22 mouse cellular contexts compared by ENCODE assay signal in the genomic region with DNA sequence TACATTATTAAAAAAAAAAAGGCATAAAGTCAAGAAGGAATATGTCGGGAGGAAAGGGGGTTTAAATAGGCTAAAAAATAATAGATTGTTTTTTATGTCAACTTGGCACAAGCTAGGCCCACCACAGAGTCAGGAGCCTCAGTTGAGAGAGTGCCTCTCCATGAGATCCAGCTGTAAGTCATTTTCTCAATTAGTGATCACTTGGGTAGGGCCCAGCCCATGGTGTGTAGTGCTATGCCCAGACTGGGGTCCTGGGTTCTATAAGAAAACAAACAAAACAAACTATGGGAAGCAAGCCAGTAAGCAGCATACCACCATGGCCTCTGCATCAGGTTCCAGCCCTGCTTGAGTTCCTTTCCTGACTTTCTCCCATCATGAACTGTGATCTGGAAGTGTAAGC.
DNase-seq lines count a peak whose midpoint lies in the region; ATAC-seq and TF ChIP-seq lines count a peak whose summit lies in the region.
"Had no signal": no experiment of that assay in that cellular context is flagged by ENCODE, and none has a peak within 500 bp of the region (broad histone marks: within the 10 kb centered on the region; RNA-seq: fewer than 3 reads in every experiment).

No protein-coding gene starts in this region.

- no peaks in the 10 kb centered on the region for H3K9me3 ChIP-seq in embryonic facial prominence, embryonic 12.5 days
- no peaks in the 10 kb centered on the region for H3K9me3 ChIP-seq in embryonic facial prominence, embryonic 10.5 days
- no peaks in the 10 kb centered on the region for H3K9me3 ChIP-seq in lung, embryonic 14.5 days (ENCODE audit: low read depth, low read length)
- no peaks in the 10 kb centered on the region for H3K9me3 ChIP-seq in lung, postnatal 0 days (ENCODE audit: low read length)
- H3K9me3 ChIP-seq in lung, embryonic 15.5 days = no peaks in the 10 kb centered on the region
- no peaks in the 10 kb centered on the region for H3K9me3 ChIP-seq in lung, embryonic 16.5 days (ENCODE audit: control insufficient read depth, low read length)
- H3K9me3 ChIP-seq: G1E had no signal

- H3K4me1 ChIP-seq in embryonic facial prominence, embryonic 12.5 days = no peaks in the 10 kb centered on the region
- H3K4me1 ChIP-seq in embryonic facial prominence, embryonic 10.5 days = no peaks in the 10 kb centered on the region
- peaks cover 10% of the 10 kb centered on the region; the same call in 1 of the 2 replicates for H3K4me1 ChIP-seq in lung, embryonic 14.5 days (ENCODE audit: insufficient read depth)
- H3K4me1 ChIP-seq in lung, postnatal 0 days (ENCODE audit: insufficient read depth, low read depth, low read length) = peaks cover 3% of the 10 kb centered on the region; the same call in 1 of the 2 replicates
- H3K4me1 ChIP-seq in lung, embryonic 15.5 days = peaks cover 8% of the 10 kb centered on the region; the same call in 1 of the 2 replicates
- peaks cover 4% of the 10 kb centered on the region for H3K4me1 ChIP-seq in lung, embryonic 16.5 days (replicated peaks; ENCODE audit: control insufficient read depth, insufficient read depth, low read length)

- no peak for DNase-seq in embryonic facial prominence, embryonic 10.5 days (ENCODE audit: low spot score)
- DNase-seq in lung, embryonic 14.5 days = peak; percentile 74
- DNase-seq in lung, postnatal 0 days (ENCODE audit: low spot score) = no peak
- no peak for DNase-seq in lung, postnatal 36 days
- no peak for DNase-seq in lung, adult 18-20 months
- DNase-seq: adrenal gland, adult 2 months; adrenal gland, adult 8-10 months; adrenal gland, postnatal 10 days; adrenal gland, postnatal 14 days; adrenal gland, postnatal 25 days; adrenal gland, postnatal 36 days; B cell, adult 2 months; cerebellum, adult 11 months; cerebellum, adult 11-12 months had no signal

- 68% methylated on average over 1 of the region's 1 CpGs for WGBS in embryonic facial prominence, embryonic 12.5 days
- WGBS in embryonic facial prominence, embryonic 10.5 days = 83% methylated on average over 1 of the region's 1 CpGs
- 40% methylated on average over 1 of the region's 1 CpGs for WGBS in lung, embryonic 14.5 days
- 62% methylated on average over 1 of the region's 1 CpGs for WGBS in lung, postnatal 0 days
- 44% methylated on average over 1 of the region's 1 CpGs for WGBS in lung, embryonic 15.5 days
- 45% methylated on average over 1 of the region's 1 CpGs for WGBS in lung, embryonic 16.5 days

- H3K27me3 ChIP-seq in embryonic facial prominence, embryonic 12.5 days = no peaks in the 10 kb centered on the region
- no peaks in the 10 kb centered on the region for H3K27me3 ChIP-seq in embryonic facial prominence, embryonic 10.5 days (replicated peaks; ENCODE audit: low read depth, poor library complexity, severe bottlenecking)
- no peaks in the 10 kb centered on the region for H3K27me3 ChIP-seq in lung, embryonic 14.5 days (ENCODE audit: insufficient read depth, low read length)
- H3K27me3 ChIP-seq in lung, postnatal 0 days (replicated peaks; ENCODE audit: insufficient read depth, low read length) = no peaks in the 10 kb centered on the region
- H3K27me3 ChIP-seq in lung, embryonic 15.5 days = no peaks in the 10 kb centered on the region
- H3K27me3 ChIP-seq in lung, embryonic 16.5 days (ENCODE audit: control insufficient read depth, insufficient read depth, low read depth, low read length) = no peaks in the 10 kb centered on the region
- H3K27me3 ChIP-seq: CH12.LX had no signal

- no peak overlapping the region for H3K9ac ChIP-seq in embryonic facial prominence, embryonic 12.5 days
- no peak overlapping the region for H3K9ac ChIP-seq in lung, embryonic 14.5 days
- no peak overlapping the region for H3K9ac ChIP-seq in lung, postnatal 0 days (replicated peaks; ENCODE audit: low read depth)
- no peak overlapping the region for H3K9ac ChIP-seq in lung, embryonic 15.5 days
- no peak overlapping the region for H3K9ac ChIP-seq in lung, embryonic 16.5 days (ENCODE audit: low read length)

- ATAC-seq in embryonic facial prominence, embryonic 12.5 days (ENCODE audit: insufficient number of reproducible peaks, insufficient read depth, low FRiP score, low TSS enrichment) = 0 out of 2 replicates have a peak, but pooled peaks have one; percentile 15
- ATAC-seq in lung, embryonic 14.5 days (ENCODE audit: insufficient read depth) = peak; percentile 78
- no peak for ATAC-seq in lung, postnatal 0 days
- ATAC-seq in lung, embryonic 15.5 days (ENCODE audit: borderline replicate concordance, extremely low read depth, low FRiP score, low TSS enrichment) = peak; percentile 85; the same call in 1 of the 2 replicates
- peak; percentile 90 for ATAC-seq in lung, embryonic 16.5 days (ENCODE audit: low read depth)
- ATAC-seq: activated CD4-positive, CD25-positive, alpha-beta regulatory T cell, adult 4 months; CD4-positive, CD25-positive, alpha-beta regulatory T cell, adult 4 months; Patski had no signal

- H3K27ac ChIP-seq in embryonic facial prominence, embryonic 12.5 days = no peak overlapping the region
- H3K27ac ChIP-seq in embryonic facial prominence, embryonic 10.5 days (replicated peaks) = no peak overlapping the region
- no peak overlapping the region for H3K27ac ChIP-seq in lung, embryonic 14.5 days (ENCODE audit: low read depth)
- H3K27ac ChIP-seq in lung, postnatal 0 days (ENCODE audit: low read length) = no peak overlapping the region
- no peak overlapping the region for H3K27ac ChIP-seq in lung, embryonic 15.5 days
- H3K27ac ChIP-seq in lung, embryonic 16.5 days (ENCODE audit: low read length) = no peak overlapping the region

- no peak for TF ChIP-seq CTCF in lung, embryonic 14.5 days (IDR thresholded peaks at IDR 0.05; ENCODE audit: low read depth)
- no peak for TF ChIP-seq CTCF in lung, postnatal 0 days (IDR thresholded peaks at IDR 0.05)

- no peak overlapping the region for H3K4me2 ChIP-seq in embryonic facial prominence, embryonic 12.5 days (replicated peaks)
- H3K4me2 ChIP-seq in lung, embryonic 14.5 days = no peak overlapping the region
- H3K4me2 ChIP-seq in lung, postnatal 0 days (replicated peaks; ENCODE audit: low read depth, low read length) = no peak overlapping the region
- H3K4me2 ChIP-seq in lung, embryonic 15.5 days = no peak overlapping the region
- H3K4me2 ChIP-seq in lung, embryonic 16.5 days (ENCODE audit: low read depth, low read length) = no peak overlapping the region

- TF ChIP-seq EP300 in lung, postnatal 0 days (IDR thresholded peaks at IDR 0.05) = no peak

- H3K4me3 ChIP-seq in embryonic facial prominence, embryonic 12.5 days = no peak overlapping the region
- no peak overlapping the region for H3K4me3 ChIP-seq in embryonic facial prominence, embryonic 10.5 days
- no peak overlapping the region for H3K4me3 ChIP-seq in lung, embryonic 14.5 days (ENCODE audit: low read depth, low read length)
- no peak overlapping the region for H3K4me3 ChIP-seq in lung, postnatal 0 days (ENCODE audit: low read depth, low read length)
- no peak overlapping the region for H3K4me3 ChIP-seq in lung, embryonic 15.5 days
- no peak overlapping the region for H3K4me3 ChIP-seq in lung, embryonic 16.5 days (ENCODE audit: low read length)

- no peaks in the 10 kb centered on the region for H3K36me3 ChIP-seq in embryonic facial prominence, embryonic 12.5 days
- no peaks in the 10 kb centered on the region for H3K36me3 ChIP-seq in embryonic facial prominence, embryonic 10.5 days (replicated peaks)
- H3K36me3 ChIP-seq in lung, embryonic 14.5 days (ENCODE audit: insufficient read depth) = no peaks in the 10 kb centered on the region
- H3K36me3 ChIP-seq in lung, postnatal 0 days (ENCODE audit: insufficient read depth, low read length) = no peaks in the 10 kb centered on the region
- H3K36me3 ChIP-seq in lung, embryonic 15.5 days = no peaks in the 10 kb centered on the region
- no peaks in the 10 kb centered on the region for H3K36me3 ChIP-seq in lung, embryonic 16.5 days (ENCODE audit: control insufficient read depth, insufficient read depth, low read length)
- H3K36me3 ChIP-seq: G1E had no signal
